Mouse (Mus musculus): ENCODE measurements at regions not wholly inside any gene's neighbourhood (a gene's known extent, or its start where the extent isn't known, plus 50 kb on each side); places are given as distances from the start of the nearest gene placed in this dataset.

GRCm38 (mm10) chr9:23651300-23651699 lies 428.4 kb downstream of the Bmper start:
- Histone ChIP-seq H3K27me3 (ENCODE audit: control insufficient read depth, insufficient read depth, low read length) (no peaks in the 10 kb centered on the region), H3K9ac (replicated peaks; ENCODE audit: low read length) (no peak overlapping the region), H3K27ac (replicated peaks; ENCODE audit: low read depth, low read length) (no peak overlapping the region), H3K4me3 (replicated peaks; ENCODE audit: low read depth, low read length) (no peak overlapping the region), H3K36me3 (ENCODE audit: control insufficient read depth, insufficient read depth, low read length) (no peaks in the 10 kb centered on the region), H3K4me2 (ENCODE audit: low read length) (no peak overlapping the region), H3K9me3 (ENCODE audit: control insufficient read depth, low read length) (no peaks in the 10 kb centered on the region), H3K4me1 (ENCODE audit: control insufficient read depth, insufficient read depth, low read length) (no peaks in the 10 kb centered on the region)
- DNase-seq (no peak), ATAC-seq (ENCODE audit: low FRiP score, low TSS enrichment) (no peak)
- WGBS, result 87% methylated on average over 2 of the region's 2 CpGs

GRCm38 (mm10) chr9:23653086-23653485 lies 430.2 kb downstream of the Bmper start:
- no peaks in the 10 kb centered on the region for H3K27me3 ChIP-seq (ENCODE audit: control insufficient read depth, insufficient read depth, low read length)
- H3K9me3 ChIP-seq (ENCODE audit: control insufficient read depth, low read length), result no peaks in the 10 kb centered on the region
- no peak overlapping the region for H3K4me2 ChIP-seq (ENCODE audit: low read length)
- H3K9ac ChIP-seq (replicated peaks; ENCODE audit: low read length), result no peak overlapping the region
- H3K4me1 ChIP-seq (ENCODE audit: control insufficient read depth, insufficient read depth, low read length), result no peaks in the 10 kb centered on the region
- no peaks in the 10 kb centered on the region for H3K36me3 ChIP-seq (ENCODE audit: control insufficient read depth, insufficient read depth, low read length)
- H3K27ac ChIP-seq (replicated peaks; ENCODE audit: low read depth, low read length), result no peak overlapping the region
- DNase-seq, result no peak
- 77% methylated on average over 2 of the region's 2 CpGs for WGBS
- H3K4me3 ChIP-seq (replicated peaks; ENCODE audit: low read depth, low read length), result no peak overlapping the region
- no peak for ATAC-seq (ENCODE audit: low FRiP score, low TSS enrichment)

DNA sequence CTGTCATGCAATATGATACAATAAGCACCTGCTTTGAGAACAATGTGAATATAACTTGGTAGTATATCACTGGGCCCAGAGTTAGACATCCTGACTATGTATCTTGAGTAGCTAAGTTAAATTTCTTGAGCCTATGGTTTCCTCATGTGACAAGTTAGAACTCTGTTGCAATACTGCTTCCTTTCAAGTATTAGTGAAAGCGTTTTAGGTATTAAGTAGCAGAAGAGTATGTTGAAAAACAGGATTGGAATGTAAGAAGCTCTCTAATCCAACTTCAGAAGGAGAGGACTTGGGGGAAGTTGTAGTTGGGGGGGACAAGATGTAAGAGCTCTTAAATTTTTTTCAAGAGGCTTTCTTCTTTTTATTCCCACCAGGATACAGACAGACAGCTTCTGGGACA lies 431.9 kb downstream of the Bmper start:
- ATAC-seq (ENCODE audit: low FRiP score, low TSS enrichment), result no peak
- 82% methylated on average over 1 of the region's 1 CpGs for WGBS

DNA sequence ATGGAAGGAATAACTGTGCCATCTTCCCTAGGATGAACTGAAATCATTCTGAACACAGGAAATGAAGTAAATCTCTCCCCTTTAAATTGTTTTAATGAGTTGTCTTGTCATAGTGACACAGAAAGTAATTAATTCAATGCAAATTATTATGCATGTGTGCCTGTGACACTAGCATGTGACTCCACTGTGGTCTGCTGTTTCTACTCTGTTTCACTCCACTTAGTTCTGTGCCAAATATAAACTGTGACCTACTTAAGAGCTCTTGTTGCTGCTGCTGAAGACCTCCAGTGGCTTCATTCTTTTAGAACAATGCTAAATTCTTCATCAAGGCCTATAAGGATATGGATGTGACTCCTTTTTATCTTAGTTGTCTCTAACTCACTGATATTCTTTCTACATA lies 431.8 kb upstream of the Npsr1 start:
- no peak overlapping the region for H3K4me3 ChIP-seq (replicated peaks; ENCODE audit: low read depth, low read length)
- no peak overlapping the region for H3K4me2 ChIP-seq (ENCODE audit: low read length)
- no peak overlapping the region for H3K27ac ChIP-seq (replicated peaks; ENCODE audit: low read depth, low read length)
- no peaks in the 10 kb centered on the region for H3K27me3 ChIP-seq (ENCODE audit: control insufficient read depth, insufficient read depth, low read length)
- no peak overlapping the region for H3K9ac ChIP-seq (replicated peaks; ENCODE audit: low read length)
- DNase-seq (no peak), ATAC-seq (ENCODE audit: low FRiP score, low TSS enrichment) (no peak)
- no peaks in the 10 kb centered on the region for H3K4me1 ChIP-seq (ENCODE audit: control insufficient read depth, insufficient read depth, low read length)
- no peaks in the 10 kb centered on the region for H3K36me3 ChIP-seq (ENCODE audit: control insufficient read depth, insufficient read depth, low read length)
- no peaks in the 10 kb centered on the region for H3K9me3 ChIP-seq (ENCODE audit: control insufficient read depth, low read length)

More for the DNA sequence above, 431.9 kb downstream of the Bmper start:
- no peaks in the 10 kb centered on the region for H3K36me3 ChIP-seq (ENCODE audit: control insufficient read depth, insufficient read depth, low read length)
- H3K4me2 ChIP-seq (ENCODE audit: low read length), result no peak overlapping the region
- no peak for DNase-seq
- H3K9ac ChIP-seq (replicated peaks; ENCODE audit: low read length), result no peak overlapping the region
- no peaks in the 10 kb centered on the region for H3K9me3 ChIP-seq (ENCODE audit: control insufficient read depth, low read length)
- no peaks in the 10 kb centered on the region for H3K4me1 ChIP-seq (ENCODE audit: control insufficient read depth, insufficient read depth, low read length)
- no peak overlapping the region for H3K4me3 ChIP-seq (replicated peaks; ENCODE audit: low read depth, low read length)
- no peaks in the 10 kb centered on the region for H3K27me3 ChIP-seq (ENCODE audit: control insufficient read depth, insufficient read depth, low read length)
- no peak overlapping the region for H3K27ac ChIP-seq (replicated peaks; ENCODE audit: low read depth, low read length)

GRCm38 (mm10) chr9:23669230-23669629 lies 428.6 kb upstream of the Npsr1 start:
- no peak overlapping the region for H3K4me3 ChIP-seq (replicated peaks; ENCODE audit: low read depth, low read length)
- H3K4me1 ChIP-seq (ENCODE audit: control insufficient read depth, insufficient read depth, low read length), result no peaks in the 10 kb centered on the region
- no peaks in the 10 kb centered on the region for H3K9me3 ChIP-seq (ENCODE audit: control insufficient read depth, low read length)
- H3K36me3 ChIP-seq (ENCODE audit: control insufficient read depth, insufficient read depth, low read length), result no peaks in the 10 kb centered on the region
- ATAC-seq (ENCODE audit: low FRiP score, low TSS enrichment), result no peak
- no peak for DNase-seq
- no peak overlapping the region for H3K27ac ChIP-seq (replicated peaks; ENCODE audit: low read depth, low read length)
- WGBS, result 88% methylated on average over 4 of the region's 4 CpGs
- H3K4me2 ChIP-seq (ENCODE audit: low read length), result no peak overlapping the region
- H3K9ac ChIP-seq (replicated peaks; ENCODE audit: low read length), result no peak overlapping the region
- no peaks in the 10 kb centered on the region for H3K27me3 ChIP-seq (ENCODE audit: control insufficient read depth, insufficient read depth, low read length)

- H3K4me2 ChIP-seq (ENCODE audit: low read length), result no peak overlapping the region
- H3K9me3 ChIP-seq (ENCODE audit: control insufficient read depth, low read length), result no peaks in the 10 kb centered on the region
- H3K4me1 ChIP-seq (ENCODE audit: control insufficient read depth, insufficient read depth, low read length), result no peaks in the 10 kb centered on the region
- no peak for ATAC-seq (ENCODE audit: low FRiP score, low TSS enrichment)
- H3K27ac ChIP-seq (replicated peaks; ENCODE audit: low read depth, low read length), result no peak overlapping the region
- no peaks in the 10 kb centered on the region for H3K27me3 ChIP-seq (ENCODE audit: control insufficient read depth, insufficient read depth, low read length)
- peak; percentile 8 for DNase-seq
- no peaks in the 10 kb centered on the region for H3K36me3 ChIP-seq (ENCODE audit: control insufficient read depth, insufficient read depth, low read length)
- H3K4me3 ChIP-seq (replicated peaks; ENCODE audit: low read depth, low read length), result no peak overlapping the region
- WGBS, result 75% methylated on average over 5 of the region's 5 CpGs
- no peak overlapping the region for H3K9ac ChIP-seq (replicated peaks; ENCODE audit: low read length)
Observed at GRCm38 (mm10) chr9:23670642-23671041, 427.2 kb upstream of the Npsr1 start.

DNA sequence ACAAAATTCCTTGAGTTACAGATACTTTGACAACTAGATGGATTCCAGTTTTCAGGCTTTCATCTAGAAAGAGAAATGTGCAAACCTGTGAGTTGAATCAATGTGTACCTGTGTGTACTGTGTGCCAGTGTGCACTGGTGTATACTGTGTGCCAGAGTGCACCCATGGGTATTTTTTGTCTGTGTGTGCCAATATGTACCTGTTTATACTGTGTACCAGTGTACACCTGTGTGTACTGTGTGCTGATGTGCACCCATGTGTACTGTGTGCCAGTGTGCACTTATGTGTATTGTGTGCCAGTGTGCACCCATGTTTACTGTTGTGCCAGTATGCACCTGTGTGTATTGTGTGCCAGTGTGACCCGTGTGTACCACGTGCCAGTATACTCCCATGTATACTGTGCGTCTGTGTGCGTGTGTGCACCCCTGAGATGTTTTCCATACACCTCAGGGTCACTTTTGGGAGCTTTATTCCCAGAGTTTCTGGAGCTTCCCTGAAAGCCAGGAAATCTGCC lies 424.4 kb upstream of the Npsr1 start:
- Histone ChIP-seq H3K27me3 (ENCODE audit: control insufficient read depth, insufficient read depth, low read length) (no peaks in the 10 kb centered on the region), H3K9ac (replicated peaks; ENCODE audit: low read length) (no peak overlapping the region), H3K9me3 (ENCODE audit: control insufficient read depth, low read length) (no peaks in the 10 kb centered on the region), H3K27ac (replicated peaks; ENCODE audit: low read depth, low read length) (no peak overlapping the region), H3K4me1 (ENCODE audit: control insufficient read depth, insufficient read depth, low read length) (no peaks in the 10 kb centered on the region), H3K36me3 (ENCODE audit: control insufficient read depth, insufficient read depth, low read length) (no peaks in the 10 kb centered on the region), H3K4me3 (replicated peaks; ENCODE audit: low read depth, low read length) (no peak overlapping the region), H3K4me2 (ENCODE audit: low read length) (no peak overlapping the region)
- ATAC-seq (ENCODE audit: low FRiP score, low TSS enrichment) (peak; percentile 37; the same call in 1 of the 2 replicates), DNase-seq (no peak)
- 96% methylated on average over 4 of the region's 4 CpGs for WGBS

DNA sequence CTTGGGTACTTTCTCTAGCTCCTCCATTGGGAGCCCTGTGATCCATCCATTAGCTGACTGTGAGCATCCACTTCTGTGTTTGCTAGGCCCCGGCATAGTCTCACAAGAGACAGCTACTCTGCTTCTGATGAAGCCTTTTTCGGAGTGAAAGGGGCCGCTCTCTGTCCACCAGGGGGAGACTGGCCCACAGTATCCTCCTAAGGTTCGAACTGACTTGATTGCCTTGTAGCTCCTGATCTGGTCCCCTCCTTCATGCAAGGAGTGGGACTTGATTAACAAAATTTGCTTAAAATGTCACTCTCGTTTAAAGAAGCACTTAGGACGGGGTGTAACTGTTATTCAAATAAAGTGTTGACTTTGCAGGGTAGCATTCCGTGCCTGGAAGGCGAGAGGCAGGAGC lies 423.0 kb upstream of the Npsr1 start:
- peak; percentile 43 for DNase-seq
- Histone ChIP-seq H3K4me2 (ENCODE audit: low read length) (no peak overlapping the region), H3K4me3 (replicated peaks; ENCODE audit: low read depth, low read length) (no peak overlapping the region), H3K27me3 (ENCODE audit: control insufficient read depth, insufficient read depth, low read length) (no peaks in the 10 kb centered on the region), H3K27ac (replicated peaks; ENCODE audit: low read depth, low read length) (no peak overlapping the region), H3K9me3 (ENCODE audit: control insufficient read depth, low read length) (no peaks in the 10 kb centered on the region), H3K9ac (replicated peaks; ENCODE audit: low read length) (no peak overlapping the region), H3K36me3 (ENCODE audit: control insufficient read depth, insufficient read depth, low read length) (no peaks in the 10 kb centered on the region), H3K4me1 (ENCODE audit: control insufficient read depth, insufficient read depth, low read length) (no peaks in the 10 kb centered on the region)
- WGBS, result 41% methylated on average over 8 of the region's 8 CpGs
- no peak for ATAC-seq (ENCODE audit: low FRiP score, low TSS enrichment)

GRCm38 (mm10) chr9:23689456-23689855 lies 408.3 kb upstream of the Npsr1 start:
- Histone ChIP-seq H3K9me3 (ENCODE audit: control insufficient read depth, low read length) (no peaks in the 10 kb centered on the region), H3K27me3 (ENCODE audit: control insufficient read depth, insufficient read depth, low read length) (no peaks in the 10 kb centered on the region), H3K36me3 (ENCODE audit: control insufficient read depth, insufficient read depth, low read length) (no peaks in the 10 kb centered on the region), H3K4me3 (replicated peaks; ENCODE audit: low read depth, low read length) (no peak overlapping the region), H3K4me1 (ENCODE audit: control insufficient read depth, insufficient read depth, low read length) (no peaks in the 10 kb centered on the region), H3K9ac (replicated peaks; ENCODE audit: low read length) (no peak overlapping the region), H3K4me2 (ENCODE audit: low read length) (no peak overlapping the region), H3K27ac (replicated peaks; ENCODE audit: low read depth, low read length) (no peak overlapping the region)
- ATAC-seq (ENCODE audit: low FRiP score, low TSS enrichment), result no peak
- no peak for DNase-seq
